Mouse (Mus musculus): Measurements from ENCODE around the gene Parpbp. TPM values are rescaled to one million over a fixed set of nuclear protein-coding genes. Genes with fewer than 3 reads are reported as not detected.

The Parpbp gene
- 11.4 and 11.8 TPM in 2 replicates for polyA plus RNA-seq (2016; fragmentation: Nextera tagmentation; extraction: Ambion mirVana)

GRCm38 (mm10) chr10:88146707-88147477, at the start of gene Parpbp, which contains the start of gene Nup37:
Gene Parpbp (minus strand): TSS chr10:88146941.
Gene Nup37 (plus strand): TSS chr10:88146992.
- Histone ChIP-seq H3K27me3 (no peaks in the 10 kb centered on the region), H3K4me3 (peak within 1 kb of the TSS; percentile 75), H3K36me3 (0 out of 2 replicates have a peak, but pooled peaks cover 15% of the 10 kb centered on the region), H3K9me3 (no peaks in the 10 kb centered on the region), H3K4me1 (peaks cover 24% of the 10 kb centered on the region), H3K4me2 (replicated peaks) (peak within 1 kb of the TSS; percentile 84), H3K9ac (replicated peaks) (peak within 1 kb of the TSS; percentile 67), H3K27ac (replicated peaks) (no peak within 1 kb of the TSS)
- WGBS, result under 1% methylated on average over 53 of the region's 53 CpGs
- ATAC-seq (ENCODE audit: low FRiP score, low read depth), result peak; percentile 99

GRCm38 (mm10) chr10:88167438-88168077, 20.8 kb upstream of the Parpbp start:
- H3K36me3 ChIP-seq, result peaks cover 5% of the 10 kb centered on the region; the same call in 1 of the 2 replicates
- no peaks in the 10 kb centered on the region for H3K27me3 ChIP-seq
- no peaks in the 10 kb centered on the region for H3K4me1 ChIP-seq
- H3K9ac ChIP-seq (replicated peaks), result no peak overlapping the region
- H3K4me3 ChIP-seq, result no peak overlapping the region
- no peak overlapping the region for H3K27ac ChIP-seq (replicated peaks)
- WGBS, result 90% methylated on average over 7 of the region's 7 CpGs
- no peak overlapping the region for H3K4me2 ChIP-seq (replicated peaks)
- H3K9me3 ChIP-seq, result no peaks in the 10 kb centered on the region
- ATAC-seq (ENCODE audit: low FRiP score, low read depth), result no peak

- H3K4me2 ChIP-seq (replicated peaks), result no peak overlapping the region
- no peaks in the 10 kb centered on the region for H3K4me1 ChIP-seq
- H3K4me3 ChIP-seq, result no peak overlapping the region
- no peak overlapping the region for H3K27ac ChIP-seq (replicated peaks)
- no peaks in the 10 kb centered on the region for H3K27me3 ChIP-seq
- 96% methylated on average over 3 of the region's 3 CpGs for WGBS
- no peaks in the 10 kb centered on the region for H3K9me3 ChIP-seq
- H3K9ac ChIP-seq (replicated peaks), result no peak overlapping the region
- H3K36me3 ChIP-seq, result peaks cover 6% of the 10 kb centered on the region
- ATAC-seq (ENCODE audit: low FRiP score, low read depth), result no peak
These were observed 19.4 kb upstream of the Parpbp start for GRCm38 (mm10) chr10:88166158-88166557.

- Histone ChIP-seq H3K27me3 (no peaks in the 10 kb centered on the region), H3K9ac (replicated peaks) (no peak overlapping the region), H3K27ac (replicated peaks) (no peak overlapping the region), H3K4me1 (no peaks in the 10 kb centered on the region), H3K4me3 (no peak overlapping the region), H3K36me3 (peaks cover 23% of the 10 kb centered on the region), H3K4me2 (replicated peaks) (no peak overlapping the region), H3K9me3 (no peaks in the 10 kb centered on the region)
- 90% methylated on average over 5 of the region's 5 CpGs for WGBS
- no peak for ATAC-seq (ENCODE audit: low FRiP score, low read depth)
These were observed 15.9 kb upstream of the Parpbp start for GRCm38 (mm10) chr10:88162676-88163075.

GRCm38 (mm10) chr10:88162096-88162495, 15.4 kb upstream of the Parpbp start:
- Histone ChIP-seq H3K27ac (replicated peaks) (no peak overlapping the region), H3K4me3 (no peak overlapping the region), H3K36me3 (peaks cover 23% of the 10 kb centered on the region), H3K9me3 (no peaks in the 10 kb centered on the region), H3K9ac (replicated peaks) (no peak overlapping the region), H3K4me2 (replicated peaks) (no peak overlapping the region), H3K27me3 (no peaks in the 10 kb centered on the region), H3K4me1 (no peaks in the 10 kb centered on the region)
- ATAC-seq (ENCODE audit: low FRiP score, low read depth), result no peak
- 94% methylated on average over 2 of the region's 2 CpGs for WGBS

GRCm38 (mm10) chr10:88151658-88152057, 4.9 kb upstream of the Parpbp start:
- Histone ChIP-seq H3K4me1 (peaks cover 7% of the 10 kb centered on the region), H3K4me2 (replicated peaks) (no peak overlapping the region), H3K9me3 (no peaks in the 10 kb centered on the region), H3K9ac (replicated peaks) (no peak overlapping the region), H3K36me3 (peaks cover 35% of the 10 kb centered on the region), H3K27ac (replicated peaks) (no peak overlapping the region), H3K4me3 (no peak overlapping the region), H3K27me3 (no peaks in the 10 kb centered on the region)
- ATAC-seq (ENCODE audit: low FRiP score, low read depth), result no peak
- WGBS, result 97% methylated on average over 6 of the region's 6 CpGs

- WGBS, result 91% methylated on average over 4 of the region's 4 CpGs
- no peak overlapping the region for H3K4me2 ChIP-seq (replicated peaks)
- no peak overlapping the region for H3K9ac ChIP-seq (replicated peaks)
These were observed 3.6 kb upstream of the Parpbp start for GRCm38 (mm10) chr10:88150381-88150780.

GRCm38 (mm10) chr10:88146187-88146586, 554 bp downstream of the Parpbp start:
- Histone ChIP-seq H3K9ac (replicated peaks) (peak overlapping the region; percentile 67), H3K36me3 (0 out of 2 replicates have a peak, but pooled peaks cover 15% of the 10 kb centered on the region), H3K27ac (replicated peaks) (no peak overlapping the region), H3K4me3 (peak overlapping the region; percentile 75), H3K4me2 (replicated peaks) (peak overlapping the region; percentile 84), H3K9me3 (no peaks in the 10 kb centered on the region), H3K4me1 (peaks cover 24% of the 10 kb centered on the region), H3K27me3 (no peaks in the 10 kb centered on the region)
- ATAC-seq (ENCODE audit: low FRiP score, low read depth), result 0 out of 2 replicates have a peak, but pooled peaks have one; percentile 9
- WGBS, result 14% methylated on average over 7 of the region's 7 CpGs

More at GRCm38 (mm10) chr10:88150381-88150780, 3.6 kb upstream of the Parpbp start:
- ATAC-seq (ENCODE audit: low FRiP score, low read depth), result no peak
- Histone ChIP-seq H3K9me3 (no peaks in the 10 kb centered on the region), H3K4me1 (peaks cover 18% of the 10 kb centered on the region), H3K4me3 (no peak overlapping the region), H3K36me3 (peaks cover 35% of the 10 kb centered on the region), H3K27ac (replicated peaks) (no peak overlapping the region), H3K27me3 (no peaks in the 10 kb centered on the region)

- H3K9me3 ChIP-seq, result no peaks in the 10 kb centered on the region
- WGBS, result 98% methylated on average over 16 of the region's 16 CpGs
- H3K4me3 ChIP-seq, result no peak overlapping the region
- no peaks in the 10 kb centered on the region for H3K4me1 ChIP-seq
- no peak overlapping the region for H3K9ac ChIP-seq (replicated peaks)
- H3K27me3 ChIP-seq, result no peaks in the 10 kb centered on the region
- H3K36me3 ChIP-seq, result 0 out of 2 replicates have a peak, but pooled peaks cover 10% of the 10 kb centered on the region
- no peak overlapping the region for H3K4me2 ChIP-seq (replicated peaks)
- H3K27ac ChIP-seq (replicated peaks), result no peak overlapping the region
- no peak for ATAC-seq (ENCODE audit: low FRiP score, low read depth)
These were observed 11.1 kb downstream of the Parpbp start for GRCm38 (mm10) chr10:88135630-88136029.

- H3K9ac ChIP-seq (replicated peaks), result no peak overlapping the region
- no peaks in the 10 kb centered on the region for H3K27me3 ChIP-seq
- ATAC-seq (ENCODE audit: low FRiP score, low read depth), result no peak
- no peak overlapping the region for H3K4me3 ChIP-seq
- no peaks in the 10 kb centered on the region for H3K4me1 ChIP-seq
- H3K36me3 ChIP-seq, result 0 out of 2 replicates have a peak, but pooled peaks cover 3% of the 10 kb centered on the region
- no peak overlapping the region for H3K4me2 ChIP-seq (replicated peaks)
- no peak overlapping the region for H3K27ac ChIP-seq (replicated peaks)
- no peaks in the 10 kb centered on the region for H3K9me3 ChIP-seq
These were observed 27.0 kb downstream of the Parpbp start for GRCm38 (mm10) chr10:88119721-88120120.

GRCm38 (mm10) chr10:88113290-88113689, 33.5 kb downstream of the Parpbp start:
- ATAC-seq (ENCODE audit: low FRiP score, low read depth), result no peak
- H3K27me3 ChIP-seq, result no peaks in the 10 kb centered on the region
- WGBS, result 96% methylated on average over 2 of the region's 2 CpGs
- no peak overlapping the region for H3K27ac ChIP-seq (replicated peaks)
- no peaks in the 10 kb centered on the region for H3K36me3 ChIP-seq
- H3K4me1 ChIP-seq, result no peaks in the 10 kb centered on the region
- no peaks in the 10 kb centered on the region for H3K9me3 ChIP-seq
- H3K9ac ChIP-seq (replicated peaks), result no peak overlapping the region
- H3K4me2 ChIP-seq (replicated peaks), result no peak overlapping the region
- H3K4me3 ChIP-seq, result no peak overlapping the region

- Histone ChIP-seq H3K9ac (replicated peaks) (no peak overlapping the region), H3K4me1 (no peaks in the 10 kb centered on the region), H3K36me3 (no peaks in the 10 kb centered on the region), H3K4me3 (no peak overlapping the region), H3K27me3 (no peaks in the 10 kb centered on the region), H3K9me3 (no peaks in the 10 kb centered on the region), H3K4me2 (replicated peaks) (no peak overlapping the region), H3K27ac (replicated peaks) (no peak overlapping the region)
- ATAC-seq (ENCODE audit: low FRiP score, low read depth), result no peak
- 91% methylated on average over 2 of the region's 2 CpGs for WGBS
These were observed 40.6 kb downstream of the Parpbp start for GRCm38 (mm10) chr10:88106169-88106568.
